Mouse (Mus musculus) heart, postnatal 0 days (tissue): ENCODE measurements around the gene Trafd1. TPM values are rescaled to one million over a fixed set of nuclear protein-coding genes. Genes with fewer than 3 reads are reported as not detected.

ENCODE experiments used
- ATAC-seq: fragments of 200-750 bp; cut with Nextera tagmentation; 2 replicates; pipeline ENCODE4 v1.8.0; 2017; ENCODE audit warnings: low read depth, moderate number of reproducible peaks, moderate library complexity; ENCODE audit not compliant: insufficient read depth
- DNase-seq: peaks from one replicate; pipeline ENCODE4 v3.0.0-alpha.2; 2016; ENCODE audit warnings: low spot score
- H3K27ac ChIP-seq: fragments of 300-500 bp; sonication (generic); 2 replicates; pipeline ENCODE4 v1.5.1; 2014; ENCODE audit warnings: low read depth, mild to moderate bottlenecking
- H3K27me3 ChIP-seq: fragments of 300-500 bp; sonication (generic); 2 replicates; pipeline ENCODE4 v1.6.1; 2014; ENCODE audit warnings: low read length, mixed read lengths; ENCODE audit not compliant: control insufficient read depth, insufficient read depth
- H3K36me3 ChIP-seq: fragments of 300-500 bp; sonication (generic); replicated peaks from 2 replicates; pipeline ENCODE4 v1.6.1; 2014; ENCODE audit warnings: low read length, mixed read lengths; ENCODE audit not compliant: control insufficient read depth, insufficient read depth
- H3K4me1 ChIP-seq: fragments of 300-500 bp; sonication (generic); 2 replicates; pipeline ENCODE4 v1.6.1; 2014; ENCODE audit warnings: antibody characterized with exemption; ENCODE audit not compliant: control insufficient read depth, insufficient read depth
- H3K4me2 ChIP-seq: fragments of 300-500 bp; sonication (generic); 2 replicates; pipeline ENCODE4 v1.6.1; 2014; ENCODE audit warnings: low read depth, mild to moderate bottlenecking, low read length, moderate library complexity
- H3K4me3 ChIP-seq: fragments of 300-500 bp; sonication (generic); 2 replicates; pipeline ENCODE4 v1.5.1; 2014; ENCODE audit warnings: low read depth, low read length
- H3K9ac ChIP-seq: fragments of 300-500 bp; sonication (generic); replicated peaks from 2 replicates; pipeline ENCODE4 v1.6.1; 2014; ENCODE audit warnings: low read depth, low read length, mixed read lengths
- H3K9me3 ChIP-seq: fragments of 300-500 bp; sonication (generic); replicated peaks from 2 replicates; pipeline ENCODE4 v1.6.1; 2016; ENCODE audit warnings: low read length; ENCODE audit not compliant: control insufficient read depth
- CTCF ChIP-seq: IDR thresholded peaks from 2 replicates; pipeline ENCODE4 v1.5.1; 2016; ENCODE audit warnings: antibody characterized with exemption, control low read depth, low read depth
- EP300 ChIP-seq: IDR thresholded peaks from 2 replicates; pipeline ENCODE4 v1.6.1; 2016; ENCODE audit warnings: antibody characterized with exemption, low read depth
- WGBS: fragments of 180-500 bp; shearing (Covaris S2); extraction: QIAGEN DNeasy Blood & Tissue Kit; methylation state at CpG from one replicate; pipeline ENCODE4 v1.1.7; 2014; 5-methylcytosine and 5-hydroxymethylcytosine counted together
- polyA plus RNA-seq: library from polyadenylated mRNA; unstranded; fragments of >200 nt; fragmentation: Nextera tagmentation; extraction: Ambion mirVana; gene quantifications from 2 replicates; pipeline ENCODE4 v1.2.1, GENCODE M21; 2015
- total RNA-seq: library from RNA; depleted of rRNA; stranded (reverse); fragments of >200 nt; gene quantifications from 2 replicates; pipeline ENCODE4 v1.2.3, GENCODE M21; 2014; ENCODE audit warnings: low replicate concordance

The Trafd1 gene
- total and polyA plus RNA-seq, 2 experiments from 2014 or later: 67.7 to 83.8 TPM

- Histone ChIP-seq H3K9me3 (no peaks in the 10 kb centered on the region), H3K4me1 (no peaks in the 10 kb centered on the region), H3K4me2 (no peak overlapping the region), H3K27me3 (no peaks in the 10 kb centered on the region), H3K4me3 (no peak overlapping the region), H3K27ac (no peak overlapping the region), H3K36me3 (peaks cover 90% of the 10 kb centered on the region), H3K9ac (no peak overlapping the region)
- 87% methylated on average over 8 of the region's 8 CpGs for WGBS
- DNase-seq (no peak), ATAC-seq (no peak)
- TF ChIP-seq EP300 (no peak), CTCF (no peak)
Observed at GRCm38 (mm10) chr5:121343997-121344396, 41.4 kb downstream of the Trafd1 start.

- H3K27ac ChIP-seq: no peak overlapping the region
- H3K27me3 ChIP-seq: no peaks in the 10 kb centered on the region
- no peaks in the 10 kb centered on the region for H3K9me3 ChIP-seq
- ATAC-seq (no peak), DNase-seq (no peak)
- 87% methylated on average over 11 of the region's 11 CpGs for WGBS
- H3K4me1 ChIP-seq: no peaks in the 10 kb centered on the region
- no peak for TF ChIP-seq EP300
- no peak for TF ChIP-seq CTCF
- H3K4me2 ChIP-seq: no peak overlapping the region
- H3K36me3 ChIP-seq: peaks cover 86% of the 10 kb centered on the region
- H3K9ac ChIP-seq: no peak overlapping the region
- no peak overlapping the region for H3K4me3 ChIP-seq
Observed at GRCm38 (mm10) chr5:121342490-121342889, 42.9 kb downstream of the Trafd1 start.

GRCm38 (mm10) chr5:121340965-121341473 is 44.4 kb downstream of the Trafd1 start:
- WGBS: 63% methylated on average over 7 of the region's 7 CpGs
- H3K9me3 ChIP-seq: no peaks in the 10 kb centered on the region
- TF ChIP-seq EP300 (no peak), CTCF (no peak)
- no peak overlapping the region for H3K4me3 ChIP-seq
- ATAC-seq: no peak
- no peak overlapping the region for H3K4me2 ChIP-seq
- no peak overlapping the region for H3K9ac ChIP-seq
- H3K27ac ChIP-seq: no peak overlapping the region
- no peaks in the 10 kb centered on the region for H3K27me3 ChIP-seq
- peaks cover 89% of the 10 kb centered on the region for H3K36me3 ChIP-seq
- H3K4me1 ChIP-seq: no peaks in the 10 kb centered on the region
- no peak for DNase-seq

- Histone ChIP-seq H3K36me3 (peaks cover 88% of the 10 kb centered on the region), H3K9me3 (no peaks in the 10 kb centered on the region), H3K27me3 (no peaks in the 10 kb centered on the region), H3K4me3 (no peak overlapping the region), H3K4me2 (no peak overlapping the region), H3K27ac (no peak overlapping the region), H3K4me1 (no peaks in the 10 kb centered on the region), H3K9ac (no peak overlapping the region)
- no peak for ATAC-seq
- no peak for DNase-seq
- 79% methylated on average over 7 of the region's 7 CpGs for WGBS
- TF ChIP-seq EP300 (no peak), CTCF (no peak)
Observed at GRCm38 (mm10) chr5:121339507-121340230, 45.8 kb downstream of the Trafd1 start.

- no peaks in the 10 kb centered on the region for H3K4me1 ChIP-seq
- no peak overlapping the region for H3K9ac ChIP-seq
- no peak overlapping the region for H3K27ac ChIP-seq
- no peak overlapping the region for H3K4me2 ChIP-seq
- H3K27me3 ChIP-seq: no peaks in the 10 kb centered on the region
- TF ChIP-seq CTCF: no peak
- TF ChIP-seq EP300: no peak
- no peak overlapping the region for H3K4me3 ChIP-seq
- H3K36me3 ChIP-seq: peaks cover 83% of the 10 kb centered on the region
- WGBS: 90% methylated on average over 6 of the region's 6 CpGs
- ATAC-seq (no peak), DNase-seq (no peak)
- H3K9me3 ChIP-seq: no peaks in the 10 kb centered on the region
Observed at GRCm38 (mm10) chr5:121336776-121337175, 48.7 kb downstream of the Trafd1 start.

- no peaks in the 10 kb centered on the region for H3K27me3 ChIP-seq
Observed at GRCm38 (mm10) chr5:121336009-121336408, 49.4 kb downstream of the Trafd1 start.

More at GRCm38 (mm10) chr5:121336009-121336408, 49.4 kb downstream of the Trafd1 start:
- TF ChIP-seq CTCF (no peak), EP300 (no peak)
- Histone ChIP-seq H3K9me3 (no peaks in the 10 kb centered on the region), H3K4me1 (no peaks in the 10 kb centered on the region), H3K4me3 (no peak overlapping the region), H3K27ac (no peak overlapping the region), H3K4me2 (no peak overlapping the region), H3K9ac (no peak overlapping the region), H3K36me3 (peaks cover 86% of the 10 kb centered on the region)
- no peak for DNase-seq
- no peak for ATAC-seq
- WGBS: 44% methylated on average over 3 of the region's 3 CpGs
